In genomic region chr17:32612417-32612816, GRCm38 (mm10) we compare ENCODE assay signal across 30 mouse cellular contexts. TPM values are rescaled to one million over a fixed set of nuclear protein-coding genes. Genes with fewer than 3 reads are reported as not detected.
A peak's percentile ranks its signal among the peaks of the same experiment; 100 is the strongest.
DNase-seq lines count a peak whose midpoint lies in the region; ATAC-seq and TF ChIP-seq lines count a peak whose summit lies in the region.
"Had no signal": no experiment of that assay in that cellular context is flagged by ENCODE, and none has a peak within 500 bp of the region (broad histone marks: within the 10 kb centered on the region; RNA-seq: fewer than 3 reads in every experiment).

No protein-coding gene starts in this region.

- no peaks in the 10 kb centered on the region for H3K27me3 ChIP-seq in thymus, adult 2 months (ENCODE audit: control insufficient read depth, insufficient read depth, low read length)
- no peaks in the 10 kb centered on the region for H3K27me3 ChIP-seq in forebrain, postnatal 0 days (ENCODE audit: insufficient read depth, low read length)
- no peaks in the 10 kb centered on the region for H3K27me3 ChIP-seq in heart, embryonic 10.5 days (ENCODE audit: insufficient read depth, poor library complexity, severe bottlenecking)
- H3K27me3 ChIP-seq: CH12.LX; embryonic facial prominence, embryonic 13.5 days; embryonic facial prominence, embryonic 15.5 days; forebrain, embryonic 12.5 days had no signal

- H3K4me3 ChIP-seq in thymus, adult 2 months (ENCODE audit: control insufficient read depth, insufficient read depth, low read length): no peak overlapping the region
- H3K4me3 ChIP-seq in forebrain, postnatal 0 days (ENCODE audit: low read depth, low read length): no peak overlapping the region
- no peak overlapping the region for H3K4me3 ChIP-seq in heart, embryonic 10.5 days
- H3K4me3 ChIP-seq: embryonic facial prominence, embryonic 13.5 days; embryonic facial prominence, embryonic 15.5 days; erythroblast, embryonic 14.5 days; forebrain, embryonic 10.5 days; forebrain, embryonic 12.5 days had no signal

- no peak overlapping the region for H3K9ac ChIP-seq in forebrain, postnatal 0 days
- H3K9ac ChIP-seq: embryonic facial prominence, embryonic 13.5 days; embryonic facial prominence, embryonic 15.5 days; forebrain, embryonic 12.5 days had no signal

- no peaks in the 10 kb centered on the region for H3K4me1 ChIP-seq in thymus, adult 2 months (replicated peaks; ENCODE audit: control insufficient read depth, insufficient read depth, low read length)
- no peaks in the 10 kb centered on the region for H3K4me1 ChIP-seq in forebrain, postnatal 0 days (ENCODE audit: insufficient read depth)
- no peaks in the 10 kb centered on the region for H3K4me1 ChIP-seq in heart, embryonic 10.5 days
- H3K4me1 ChIP-seq: embryonic facial prominence, embryonic 13.5 days; embryonic facial prominence, embryonic 15.5 days; forebrain, embryonic 10.5 days; forebrain, embryonic 12.5 days had no signal

- H3K36me3 ChIP-seq in thymus, adult 2 months (ENCODE audit: control insufficient read depth, insufficient read depth, low read length): no peaks in the 10 kb centered on the region
- no peaks in the 10 kb centered on the region for H3K36me3 ChIP-seq in forebrain, postnatal 0 days (ENCODE audit: insufficient read depth)
- no peaks in the 10 kb centered on the region for H3K36me3 ChIP-seq in heart, embryonic 10.5 days
- H3K36me3 ChIP-seq: embryonic facial prominence, embryonic 13.5 days; embryonic facial prominence, embryonic 15.5 days; forebrain, embryonic 10.5 days; forebrain, embryonic 12.5 days; G1E had no signal

- WGBS in thymus, adult 2 months: 11% methylated on average over 3 of the region's 3 CpGs
- WGBS in forebrain, postnatal 0 days: 68% methylated on average over 3 of the region's 3 CpGs
- WGBS in heart, embryonic 10.5 days: 58% methylated on average over 3 of the region's 3 CpGs

- H3K27ac ChIP-seq in thymus, adult 2 months (ENCODE audit: control insufficient read depth, insufficient read depth, low read length): no peak overlapping the region
- no peak overlapping the region for H3K27ac ChIP-seq in forebrain, postnatal 0 days (ENCODE audit: low read depth, low read length)
- H3K27ac ChIP-seq in heart, embryonic 10.5 days: no peak overlapping the region
- H3K27ac ChIP-seq: embryonic facial prominence, embryonic 13.5 days; embryonic facial prominence, embryonic 15.5 days; forebrain, embryonic 10.5 days; forebrain, embryonic 12.5 days had no signal

- H3K9me3 ChIP-seq in forebrain, postnatal 0 days (ENCODE audit: low read length): no peaks in the 10 kb centered on the region
- H3K9me3 ChIP-seq in heart, embryonic 10.5 days: no peaks in the 10 kb centered on the region
- H3K9me3 ChIP-seq: embryonic facial prominence, embryonic 13.5 days; embryonic facial prominence, embryonic 15.5 days; forebrain, embryonic 10.5 days; forebrain, embryonic 12.5 days; G1E had no signal

- TF ChIP-seq CTCF in thymus, adult 2 months (IDR thresholded peaks at IDR 0.05; ENCODE audit: borderline replicate concordance, control insufficient read depth, extremely low read depth, insufficient read depth, low read length, poor library complexity): no peak
- no peak for TF ChIP-seq CTCF in forebrain, postnatal 0 days (IDR thresholded peaks at IDR 0.05; ENCODE audit: low read depth)

- no peak overlapping the region for H3K4me2 ChIP-seq in forebrain, postnatal 0 days (ENCODE audit: low read depth)
- H3K4me2 ChIP-seq: embryonic facial prominence, embryonic 13.5 days; embryonic facial prominence, embryonic 15.5 days; forebrain, embryonic 12.5 days had no signal

- no peak for TF ChIP-seq POLR2A in thymus, adult 2 months (IDR thresholded peaks at IDR 0.05; ENCODE audit: control insufficient read depth, extremely low read depth, insufficient read depth, low read length, poor library complexity)

- DNase-seq in layer of hippocampus, adult 9-11 months: peak; percentile 10
- DNase-seq in layer of hippocampus, adult 11-12 months (ENCODE audit: low spot score): no peak
- DNase-seq in thymus, postnatal 0 days (ENCODE audit: low spot score): peak; percentile 1
- DNase-seq in thymus, adult 2 months: no peak
- DNase-seq in forebrain, postnatal 0 days: no peak
- DNase-seq in heart, embryonic 10.5 days (ENCODE audit: low spot score): no peak
- DNase-seq: adrenal gland, adult 8-10 months; adrenal gland, postnatal 14 days; adrenal gland, postnatal 36 days; B cell, adult 2 months; cerebellum, adult 11-12 months; cerebellum, adult 2 months; cerebellum, adult 9-10 months; cerebellum, postnatal 10 days; cerebellum, postnatal 25 days; embryo, embryonic 11 days had no signal

- ATAC-seq in megakaryocyte progenitor cell, adult 5-6 weeks (replicated peaks; ENCODE audit: poor library complexity): peak; percentile 31; the same call in 1 of the 2 replicates
- no peak for ATAC-seq in forebrain, postnatal 0 days
- ATAC-seq: activated CD4-positive, CD25-positive, alpha-beta regulatory T cell, adult 4 months; CD4-positive, CD25-positive, alpha-beta regulatory T cell, adult 4 months; forebrain, embryonic 14.5 days; Patski had no signal

RNA-seq across cellular contexts. Expression of gene Cyp4f37, which starts 8.7 kb away (rescaled TPM):
- not detected in 2 replicates for polyA plus RNA-seq in thymus, postnatal 0 days (2015; fragmentation: Nextera tagmentation; extraction: Ambion mirVana)
- not detected in 2 replicates for polyA plus RNA-seq in thymus, adult 2 months (2012; rRNA removed)
- total RNA-seq in megakaryocyte progenitor cell, adult 5-6 weeks (2015): not detected in 2 replicates
- total RNA-seq in megakaryocyte progenitor cell, adult 5-6 weeks (2017): not detected in 2 replicates
- total RNA-seq in forebrain, postnatal 0 days (2014; rRNA removed): not detected in 2 replicates
- polyA plus RNA-seq in forebrain, postnatal 0 days (2015; fragmentation: Nextera tagmentation; extraction: Ambion mirVana): 0.44 TPM in 1 of 2 replicates, not detected in the other
- not detected in 2 replicates for polyA plus RNA-seq in heart, embryonic 10.5 days (2016; fragmentation: Nextera tagmentation; extraction: Ambion mirVana)
- total RNA-seq: adrenal gland, adult 18-20 months; adrenal gland, adult 8-10 months; adrenal gland, postnatal 14 days; adrenal gland, postnatal 36 days had no signal
- polyA plus RNA-seq: activated CD4-positive, CD25-positive, alpha-beta regulatory T cell, adult 4 months; CD4-positive, CD25-positive, alpha-beta regulatory T cell, adult 4 months; cerebellum, adult 2 months; embryonic facial prominence, embryonic 11.5 days; embryonic facial prominence, embryonic 13.5 days; embryonic facial prominence, embryonic 15.5 days; erythroblast, embryonic 14.5 days; forebrain, embryonic 10.5 days; forebrain, embryonic 12.5 days; forebrain, embryonic 14.5 days; G1E had no signal

RNA-seq across cellular contexts. Expression of gene Cyp4f40, which starts 46.3 kb away (rescaled TPM):
- polyA plus RNA-seq in thymus, postnatal 0 days (2015; fragmentation: Nextera tagmentation; extraction: Ambion mirVana): not detected in 2 replicates
- polyA plus RNA-seq in thymus, adult 2 months (2012; rRNA removed): 0.30 TPM in 1 of 2 replicates, not detected in the other
- not detected in 2 replicates for total RNA-seq in megakaryocyte progenitor cell, adult 5-6 weeks (2015)
- total RNA-seq in megakaryocyte progenitor cell, adult 5-6 weeks (2017): not detected in 2 replicates
- not detected in 2 replicates for total RNA-seq in forebrain, postnatal 0 days (2014; rRNA removed)
- polyA plus RNA-seq in forebrain, postnatal 0 days (2015; fragmentation: Nextera tagmentation; extraction: Ambion mirVana): 0.16 TPM in 1 of 2 replicates, not detected in the other
- polyA plus RNA-seq in heart, embryonic 10.5 days (2016; fragmentation: Nextera tagmentation; extraction: Ambion mirVana): not detected in 2 replicates
- total RNA-seq: adrenal gland, postnatal 14 days; adrenal gland, postnatal 36 days had no signal
- polyA plus RNA-seq: activated CD4-positive, CD25-positive, alpha-beta regulatory T cell, adult 4 months; CD4-positive, CD25-positive, alpha-beta regulatory T cell, adult 4 months; cerebellum, adult 2 months; embryonic facial prominence, embryonic 11.5 days; embryonic facial prominence, embryonic 13.5 days; erythroblast, embryonic 14.5 days; forebrain, embryonic 10.5 days; forebrain, embryonic 12.5 days; forebrain, embryonic 14.5 days; G1E; Patski had no signal

Comparison
In these comparisons a context has a peak if more than half of its experiments do, and no peak if none do; other contexts are left out.
1. DNase-seq: peak in layer of hippocampus, adult 9-11 months (single experiment) and thymus, postnatal 0 days (single experiment); none in layer of hippocampus, adult 11-12 months (single experiment), thymus, adult 2 months (single experiment), forebrain, postnatal 0 days (single experiment) and heart, embryonic 10.5 days (single experiment).